Comparison of ENCODE assay signal across 8 mouse cellular contexts in genomic region chr2:181410760-181411473, GRCm38 (mm10). TPM values are rescaled to one million over a fixed set of nuclear protein-coding genes. Genes with fewer than 3 reads are reported as not detected.
A peak's percentile ranks its signal among the peaks of the same experiment; 100 is the strongest.
DNase-seq lines count a peak whose midpoint lies in the region; ATAC-seq and TF ChIP-seq lines count a peak whose summit lies in the region.

No protein-coding gene starts in this region.

- peaks cover 4% of the 10 kb centered on the region for H3K4me1 ChIP-seq in heart, embryonic 11.5 days (ENCODE audit: control insufficient read depth, insufficient read depth, low read length)
- no peaks in the 10 kb centered on the region for H3K4me1 ChIP-seq in intestine, postnatal 0 days (replicated peaks; ENCODE audit: control insufficient read depth, insufficient read depth, low read length)
- H3K4me1 ChIP-seq in limb, embryonic 11.5 days (ENCODE audit: control insufficient read depth, insufficient read depth, low read length), result no peaks in the 10 kb centered on the region
- no peaks in the 10 kb centered on the region; the same call in 1 of the 2 replicates for H3K4me1 ChIP-seq in midbrain, embryonic 14.5 days (ENCODE audit: control insufficient read depth, insufficient read depth, low read length)
- no peaks in the 10 kb centered on the region for H3K4me1 ChIP-seq in small intestine, adult 2 months (ENCODE audit: control insufficient read depth, insufficient read depth, insufficient read length, low read length)

- no peak overlapping the region for H3K4me3 ChIP-seq in heart, embryonic 11.5 days (ENCODE audit: low read depth, low read length)
- H3K4me3 ChIP-seq in intestine, postnatal 0 days (ENCODE audit: low read depth, low read length), result no peak overlapping the region
- H3K4me3 ChIP-seq in limb, embryonic 11.5 days (ENCODE audit: low read depth, low read length), result no peak overlapping the region
- no peak overlapping the region for H3K4me3 ChIP-seq in midbrain, embryonic 14.5 days (replicated peaks; ENCODE audit: low read depth, low read length)
- no peak overlapping the region for H3K4me3 ChIP-seq in small intestine, adult 2 months (ENCODE audit: low read depth, low read length)

- no peak overlapping the region for H3K4me2 ChIP-seq in heart, embryonic 11.5 days
- no peak overlapping the region for H3K4me2 ChIP-seq in intestine, postnatal 0 days (replicated peaks; ENCODE audit: low read depth)
- no peak overlapping the region for H3K4me2 ChIP-seq in limb, embryonic 11.5 days (ENCODE audit: low read depth, severe bottlenecking)
- H3K4me2 ChIP-seq in midbrain, embryonic 14.5 days (ENCODE audit: low read length), result no peak overlapping the region

- TF ChIP-seq POLR2A in small intestine, adult 2 months (IDR thresholded peaks at IDR 0.05; ENCODE audit: low read depth, low read length), result no peak

- H3K9ac ChIP-seq in heart, embryonic 11.5 days (ENCODE audit: low read depth, low read length), result no peak overlapping the region
- H3K9ac ChIP-seq in intestine, postnatal 0 days (ENCODE audit: low read depth, low read length), result no peak overlapping the region
- no peak overlapping the region for H3K9ac ChIP-seq in limb, embryonic 11.5 days (ENCODE audit: low read length)
- H3K9ac ChIP-seq in midbrain, embryonic 14.5 days (replicated peaks; ENCODE audit: low read length), result 0 out of 2 replicates have a peak overlapping the region, but pooled peaks have one; percentile 16

- H3K27me3 ChIP-seq in heart, embryonic 11.5 days (ENCODE audit: control insufficient read depth, insufficient read depth, low read length), result no peaks in the 10 kb centered on the region
- no peaks in the 10 kb centered on the region for H3K27me3 ChIP-seq in intestine, postnatal 0 days (replicated peaks; ENCODE audit: control insufficient read depth, insufficient read depth, low read length)
- H3K27me3 ChIP-seq in limb, embryonic 11.5 days (ENCODE audit: control insufficient read depth, insufficient read depth, low read length), result no peaks in the 10 kb centered on the region
- no peaks in the 10 kb centered on the region for H3K27me3 ChIP-seq in midbrain, embryonic 14.5 days (ENCODE audit: control insufficient read depth, insufficient read depth, low read length)
- H3K27me3 ChIP-seq in small intestine, adult 2 months (ENCODE audit: control insufficient read depth, insufficient read depth, low read length), result no peaks in the 10 kb centered on the region

- 0 out of 2 replicates have a peak, but pooled peaks cover 2% of the 10 kb centered on the region for H3K36me3 ChIP-seq in heart, embryonic 11.5 days (ENCODE audit: control insufficient read depth, insufficient read depth, low read length)
- no peaks in the 10 kb centered on the region for H3K36me3 ChIP-seq in intestine, postnatal 0 days (ENCODE audit: control insufficient read depth, insufficient read depth)
- H3K36me3 ChIP-seq in limb, embryonic 11.5 days (ENCODE audit: control insufficient read depth, insufficient read depth, low read length), result no peaks in the 10 kb centered on the region
- peaks cover 6% of the 10 kb centered on the region; the same call in 1 of the 2 replicates for H3K36me3 ChIP-seq in midbrain, embryonic 14.5 days (ENCODE audit: control insufficient read depth, insufficient read depth, low read length)
- H3K36me3 ChIP-seq in small intestine, adult 2 months (ENCODE audit: control insufficient read depth, insufficient read depth, low read length), result no peaks in the 10 kb centered on the region

- H3K9me3 ChIP-seq in heart, embryonic 11.5 days (replicated peaks; ENCODE audit: control insufficient read depth, low read length), result no peaks in the 10 kb centered on the region
- no peaks in the 10 kb centered on the region for H3K9me3 ChIP-seq in intestine, postnatal 0 days (ENCODE audit: control insufficient read depth)
- no peaks in the 10 kb centered on the region for H3K9me3 ChIP-seq in limb, embryonic 11.5 days (ENCODE audit: control insufficient read depth, low read length)
- H3K9me3 ChIP-seq in midbrain, embryonic 14.5 days (ENCODE audit: control insufficient read depth, low read length), result no peaks in the 10 kb centered on the region

- no peak overlapping the region for H3K27ac ChIP-seq in heart, embryonic 11.5 days (ENCODE audit: low read depth, low read length)
- H3K27ac ChIP-seq in intestine, postnatal 0 days (ENCODE audit: low read depth, low read length), result no peak overlapping the region
- no peak overlapping the region for H3K27ac ChIP-seq in limb, embryonic 11.5 days (replicated peaks; ENCODE audit: low read depth, low read length)
- H3K27ac ChIP-seq in midbrain, embryonic 14.5 days (replicated peaks; ENCODE audit: low read depth, low read length), result peak overlapping the region; percentile 70
- no peak overlapping the region for H3K27ac ChIP-seq in small intestine, adult 2 months (ENCODE audit: insufficient read depth, low read depth, low read length)

- WGBS in heart, embryonic 11.5 days (ENCODE audit: insufficient replicate concordance), result 49% methylated on average over 4 of the region's 4 CpGs
- 44% methylated on average over 4 of the region's 4 CpGs for WGBS in intestine, postnatal 0 days
- WGBS in limb, embryonic 11.5 days, result 56% methylated on average over 4 of the region's 4 CpGs
- WGBS in midbrain, embryonic 14.5 days, result 31% methylated on average over 4 of the region's 4 CpGs
- 40% methylated on average over 4 of the region's 4 CpGs for WGBS in small intestine, adult 2 months

- no peak for ATAC-seq in heart, embryonic 11.5 days (replicated peaks; ENCODE audit: insufficient number of reproducible peaks, low FRiP score, low TSS enrichment)
- ATAC-seq in intestine, postnatal 0 days, result no peak
- ATAC-seq in limb, embryonic 11.5 days (ENCODE audit: insufficient number of reproducible peaks, low FRiP score, low TSS enrichment, low read depth), result 0 out of 2 replicates have a peak, but pooled peaks have one; percentile 39
- ATAC-seq in midbrain, embryonic 14.5 days (ENCODE audit: low FRiP score, low TSS enrichment), result no peak; the same call in 1 of the 2 replicates

- peak; percentile 91 for TF ChIP-seq CTCF in intestine, postnatal 0 days (IDR thresholded peaks at IDR 0.05; ENCODE audit: low read depth)
- TF ChIP-seq CTCF in small intestine, adult 2 months (IDR thresholded peaks at IDR 0.05; ENCODE audit: extremely low read depth, insufficient read length, insufficient replicate concordance, low read depth, low read length), result peak; percentile 71; the same call in 1 of the 2 replicates

- peak; percentile 94 for DNase-seq in heart, adult 11 months
- DNase-seq in cerebellum, postnatal 25 days, result peak; percentile 67 to 84
- peak; percentile 41 to 67 for DNase-seq in gastrocnemius, postnatal 4 days (ENCODE audit: low spot score in 2 of 2)
- DNase-seq in limb, embryonic 11.5 days (ENCODE audit: low spot score), result peak; percentile 70
- peak; percentile 84 for DNase-seq in midbrain, embryonic 14.5 days

RNA-seq across cellular contexts. Expression of gene Lime1, which starts 31.0 kb away (rescaled TPM):
- 11.2 and 13.8 TPM in 2 replicates for polyA plus RNA-seq in heart, embryonic 11.5 days (2014; fragmentation: Nextera tagmentation; extraction: Ambion mirVana)
- 10 to 100 TPM; 10.9 to 17.8 TPM for total RNA-seq in gastrocnemius, postnatal 4 days (2021)
- 6.7 and 8.6 TPM in 2 replicates for polyA plus RNA-seq in intestine, postnatal 0 days (2015; fragmentation: Nextera tagmentation; extraction: Ambion mirVana)
- polyA plus RNA-seq in limb, embryonic 11.5 days (2014; fragmentation: Nextera tagmentation; extraction: Ambion mirVana), result 20.9 and 26.7 TPM in 2 replicates
- 43.7 and 50.1 TPM in 2 replicates for polyA plus RNA-seq in midbrain, embryonic 14.5 days (2014; fragmentation: Nextera tagmentation; extraction: Ambion mirVana)
- 53.5 and 89.8 TPM in 2 replicates for polyA plus RNA-seq in small intestine, adult 2 months (2012; rRNA removed)

RNA-seq across cellular contexts. Expression of gene Arfrp1, which starts 45.7 kb away (rescaled TPM):
- 36.3 and 47.5 TPM in 2 replicates for polyA plus RNA-seq in heart, embryonic 11.5 days (2014; fragmentation: Nextera tagmentation; extraction: Ambion mirVana)
- 10 to 100 TPM; 31.6 to 32.4 TPM for total RNA-seq in gastrocnemius, postnatal 4 days (2021)
- polyA plus RNA-seq in intestine, postnatal 0 days (2015; fragmentation: Nextera tagmentation; extraction: Ambion mirVana), result 32.1 TPM in 2 replicates
- 57.3 and 63.7 TPM in 2 replicates for polyA plus RNA-seq in limb, embryonic 11.5 days (2014; fragmentation: Nextera tagmentation; extraction: Ambion mirVana)
- 65.8 and 76.2 TPM in 2 replicates for polyA plus RNA-seq in midbrain, embryonic 14.5 days (2014; fragmentation: Nextera tagmentation; extraction: Ambion mirVana)
- polyA plus RNA-seq in small intestine, adult 2 months (2012; rRNA removed), result 15.8 and 23.5 TPM in 2 replicates

RNA-seq across cellular contexts. Expression of gene Zgpat, which starts 46.2 kb away (rescaled TPM):
- 21.7 and 27.3 TPM in 2 replicates for polyA plus RNA-seq in heart, embryonic 11.5 days (2014; fragmentation: Nextera tagmentation; extraction: Ambion mirVana)
- total RNA-seq in gastrocnemius, postnatal 4 days (2021), result 10 to 100 TPM; 23.3 to 26.2 TPM
- 23.8 and 25.7 TPM in 2 replicates for polyA plus RNA-seq in intestine, postnatal 0 days (2015; fragmentation: Nextera tagmentation; extraction: Ambion mirVana)
- 35.0 and 40.2 TPM in 2 replicates for polyA plus RNA-seq in limb, embryonic 11.5 days (2014; fragmentation: Nextera tagmentation; extraction: Ambion mirVana)
- 65.0 and 67.7 TPM in 2 replicates for polyA plus RNA-seq in midbrain, embryonic 14.5 days (2014; fragmentation: Nextera tagmentation; extraction: Ambion mirVana)
- 15.7 and 20.7 TPM in 2 replicates for polyA plus RNA-seq in small intestine, adult 2 months (2012; rRNA removed)

RNA-seq across cellular contexts. Expression of gene Zbtb46, which starts 48.3 kb away (rescaled TPM):
- 10.3 and 10.5 TPM in 2 replicates for polyA plus RNA-seq in heart, embryonic 11.5 days (2014; fragmentation: Nextera tagmentation; extraction: Ambion mirVana)
- 10 to 100 TPM; 10.1 to 12.0 TPM for total RNA-seq in gastrocnemius, postnatal 4 days (2021)
- 2.1 and 2.3 TPM in 2 replicates for polyA plus RNA-seq in intestine, postnatal 0 days (2015; fragmentation: Nextera tagmentation; extraction: Ambion mirVana)
- polyA plus RNA-seq in limb, embryonic 11.5 days (2014; fragmentation: Nextera tagmentation; extraction: Ambion mirVana), result 9.8 and 10.1 TPM in 2 replicates
- 18.8 and 22.2 TPM in 2 replicates for polyA plus RNA-seq in midbrain, embryonic 14.5 days (2014; fragmentation: Nextera tagmentation; extraction: Ambion mirVana)
- polyA plus RNA-seq in small intestine, adult 2 months (2012; rRNA removed), result 1.5 and 1.6 TPM in 2 replicates
